Mouse (Mus musculus) cerebellum, adult 11-12 months (tissue): Measurements from ENCODE around the gene Dtx2.

ENCODE experiments used
- DNase-seq: peaks from one replicate; pipeline ENCODE4 v3.0.0; 2022

Dtx2 gene

GRCm38 (mm10) chr5:135994725-135995687 lies at the start of gene Dtx2:
Gene Dtx2 (plus strand): TSS chr5:135994800.
- peak; percentile 86 for DNase-seq

GRCm38 (mm10) chr5:135945916-135946408 lies 48.6 kb upstream of the Dtx2 start:
- no peak for DNase-seq

- no peak for DNase-seq
Observed at GRCm38 (mm10) chr5:135946621-135947020, 48.0 kb upstream of the Dtx2 start.

GRCm38 (mm10) chr5:135950710-135951412 lies 43.7 kb upstream of the Dtx2 start:
- no peak for DNase-seq

- DNase-seq = no peak
Observed at GRCm38 (mm10) chr5:135951660-135952059, 42.9 kb upstream of the Dtx2 start.

GRCm38 (mm10) chr5:135952830-135953229 lies 41.8 kb upstream of the Dtx2 start:
- DNase-seq = no peak

- DNase-seq = no peak
Observed at GRCm38 (mm10) chr5:135956300-135957206, 38.0 kb upstream of the Dtx2 start.

- peak; percentile 95 for DNase-seq
Observed at GRCm38 (mm10) chr5:135957207-135957974, 37.2 kb upstream of the Dtx2 start.

GRCm38 (mm10) chr5:135958367-135958766 lies 36.2 kb upstream of the Dtx2 start:
- DNase-seq = no peak

- DNase-seq = no peak
Observed at GRCm38 (mm10) chr5:135959911-135960310, 34.7 kb upstream of the Dtx2 start.

- DNase-seq = peak; percentile 67
Observed at GRCm38 (mm10) chr5:135960909-135961635, 33.5 kb upstream of the Dtx2 start.

- DNase-seq = no peak
Observed at GRCm38 (mm10) chr5:135962125-135962491, 32.5 kb upstream of the Dtx2 start.

GRCm38 (mm10) chr5:135962492-135963279 lies 31.9 kb upstream of the Dtx2 start:
- peak; percentile 99 for DNase-seq

- no peak for DNase-seq
Observed at GRCm38 (mm10) chr5:135963280-135963627, 31.3 kb upstream of the Dtx2 start.

- peak; percentile 73 for DNase-seq
Observed at GRCm38 (mm10) chr5:135965501-135965930, 29.1 kb upstream of the Dtx2 start.

GRCm38 (mm10) chr5:135966866-135967265 lies 27.7 kb upstream of the Dtx2 start:
- no peak for DNase-seq

GRCm38 (mm10) chr5:135968781-135969180 lies 25.8 kb upstream of the Dtx2 start:
- no peak for DNase-seq

GRCm38 (mm10) chr5:135970247-135970646 lies 24.4 kb upstream of the Dtx2 start:
- no peak for DNase-seq

- DNase-seq = no peak
Observed at GRCm38 (mm10) chr5:135971876-135972275, 22.7 kb upstream of the Dtx2 start.

GRCm38 (mm10) chr5:135974365-135974764 lies 20.2 kb upstream of the Dtx2 start, which contains the start of gene Ssc4d:
Gene Ssc4d (minus strand): TSS chr5:135974531.
- no peak for DNase-seq
